Mouse (Mus musculus) heart, embryonic 13.5 days (tissue): Measurements from ENCODE around the gene Tubb4b. TPM values are rescaled to one million over a fixed set of nuclear protein-coding genes. Genes with fewer than 3 reads are reported as not detected.

ENCODE experiments used
- ATAC-seq: fragments of 200-750 bp; cut with Nextera tagmentation; 2 replicates; pipeline ENCODE4 v1.8.0; 2017; ENCODE audit warnings: moderate TSS enrichment; ENCODE audit not compliant: insufficient number of reproducible peaks, low FRiP score, low TSS enrichment; ENCODE audit errors: extremely low read depth
- H3K27ac ChIP-seq: fragments of 300-500 bp; sonication (generic); replicated peaks from 2 replicates; pipeline ENCODE4 v1.5.1; 2015; ENCODE audit warnings: moderate library complexity, mild to moderate bottlenecking, inconsistent platforms
- H3K27me3 ChIP-seq: fragments of 300-500 bp; sonication (generic); replicated peaks from 2 replicates; pipeline ENCODE4 v1.6.1; 2015; ENCODE audit warnings: mild to moderate bottlenecking, inconsistent platforms
- H3K36me3 ChIP-seq: fragments of 300-500 bp; sonication (generic); 2 replicates; pipeline ENCODE4 v1.6.1; 2015; ENCODE audit warnings: mild to moderate bottlenecking, inconsistent platforms
- H3K4me1 ChIP-seq: fragments of 300-500 bp; sonication (generic); 2 replicates; pipeline ENCODE4 v1.6.1; 2015; ENCODE audit warnings: inconsistent platforms
- H3K4me2 ChIP-seq: fragments of 300-500 bp; sonication (generic); 2 replicates; pipeline ENCODE4 v1.6.1; 2015; ENCODE audit warnings: inconsistent platforms, mild to moderate bottlenecking, moderate library complexity
- H3K4me3 ChIP-seq: fragments of 300-500 bp; sonication (generic); 2 replicates; pipeline ENCODE4 v1.5.1; 2015; ENCODE audit warnings: moderate library complexity, mild to moderate bottlenecking, inconsistent platforms
- H3K9ac ChIP-seq: fragments of 300-500 bp; sonication (generic); 2 replicates; pipeline ENCODE4 v1.6.1; 2015; ENCODE audit warnings: inconsistent platforms, mild to moderate bottlenecking, moderate library complexity
- H3K9me3 ChIP-seq: fragments of 300-500 bp; sonication (generic); 2 replicates; pipeline ENCODE4 v1.6.1; 2016; ENCODE audit warnings: inconsistent platforms
- WGBS: fragments of 180-500 bp; shearing (Covaris S2); methylation state at CpG from one replicate; pipeline ENCODE4 v1.1.7; 2015; ENCODE audit warnings: mixed read lengths; 5-methylcytosine and 5-hydroxymethylcytosine counted together
- polyA plus RNA-seq: library from polyadenylated mRNA; unstranded; fragments of >200 nt; fragmentation: Nextera tagmentation; extraction: Ambion mirVana; gene quantifications from 2 replicates; pipeline ENCODE4 v1.2.1, GENCODE M21; 2015

Gene Tubb4b
- polyA plus RNA-seq, 1 experiment from 2014 or later = 402 TPM

DNA sequence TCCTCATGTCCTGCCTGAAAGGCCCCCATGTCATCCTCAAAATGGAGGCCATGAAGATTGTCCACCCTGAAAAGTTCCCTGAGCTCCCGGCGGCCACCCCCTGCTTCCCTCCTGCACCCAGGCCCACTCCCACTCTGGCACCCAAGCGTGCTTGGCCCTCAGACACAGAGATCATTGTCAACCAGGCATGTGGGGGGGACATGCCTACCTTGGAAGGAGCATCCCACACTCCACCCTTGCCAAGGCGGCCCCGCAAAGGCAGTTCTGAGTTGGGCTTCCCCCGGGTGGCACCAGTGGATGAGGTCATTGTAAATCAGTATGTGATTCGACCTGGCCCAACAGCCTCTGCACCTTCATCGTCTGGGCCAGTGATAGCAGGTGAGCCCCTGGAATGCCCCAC lies 18.8 kb upstream of the Tubb4b start:
- Histone ChIP-seq H3K4me1 (peaks cover 25% of the 10 kb centered on the region), H3K9ac (no peak overlapping the region), H3K36me3 (peaks cover 19% of the 10 kb centered on the region), H3K4me2 (no peak overlapping the region), H3K27me3 (peaks cover 48% of the 10 kb centered on the region), H3K9me3 (no peaks in the 10 kb centered on the region), H3K4me3 (no peak overlapping the region), H3K27ac (no peak overlapping the region)
- no peak for ATAC-seq
- 64% methylated on average over 8 of the region's 8 CpGs for WGBS

- peaks cover 55% of the 10 kb centered on the region for H3K27me3 ChIP-seq
- H3K9me3 ChIP-seq = no peaks in the 10 kb centered on the region
- peak within 1 kb of the TSS; percentile 62 for H3K4me3 ChIP-seq
- H3K27ac ChIP-seq = no peak within 1 kb of the TSS
- ATAC-seq = no peak
- H3K9ac ChIP-seq = peak within 1 kb of the TSS; percentile 82
- 0% methylated on average over 58 of the region's 59 CpGs for WGBS
- H3K4me1 ChIP-seq = peaks cover 25% of the 10 kb centered on the region
- peak within 1 kb of the TSS; percentile 98 for H3K4me2 ChIP-seq
- peaks cover 7% of the 10 kb centered on the region for H3K36me3 ChIP-seq
Measured at GRCm38 (mm10) chr2:25242101-25242506, 17.6 kb upstream of the Tubb4b start, which contains the start of the genes Rnf208 and Cysrt1. Rnf208 (plus strand) TSS chr2:25242255. Cysrt1 (minus strand) TSS chr2:25242452.

- peaks cover 25% of the 10 kb centered on the region for H3K4me1 ChIP-seq
- peaks cover 55% of the 10 kb centered on the region for H3K27me3 ChIP-seq
- H3K4me3 ChIP-seq = peak overlapping the region; percentile 62
- H3K9ac ChIP-seq = peak overlapping the region; percentile 82
- H3K27ac ChIP-seq = no peak overlapping the region
- no peaks in the 10 kb centered on the region for H3K9me3 ChIP-seq
- 13% methylated on average over 6 of the region's 6 CpGs for WGBS
- ATAC-seq = no peak
- peaks cover 4% of the 10 kb centered on the region; the same call in 1 of the 2 replicates for H3K36me3 ChIP-seq
- peak overlapping the region; percentile 98 for H3K4me2 ChIP-seq
Measured at GRCm38 (mm10) chr2:25241438-25241775, 16.9 kb upstream of the Tubb4b start.

DNA sequence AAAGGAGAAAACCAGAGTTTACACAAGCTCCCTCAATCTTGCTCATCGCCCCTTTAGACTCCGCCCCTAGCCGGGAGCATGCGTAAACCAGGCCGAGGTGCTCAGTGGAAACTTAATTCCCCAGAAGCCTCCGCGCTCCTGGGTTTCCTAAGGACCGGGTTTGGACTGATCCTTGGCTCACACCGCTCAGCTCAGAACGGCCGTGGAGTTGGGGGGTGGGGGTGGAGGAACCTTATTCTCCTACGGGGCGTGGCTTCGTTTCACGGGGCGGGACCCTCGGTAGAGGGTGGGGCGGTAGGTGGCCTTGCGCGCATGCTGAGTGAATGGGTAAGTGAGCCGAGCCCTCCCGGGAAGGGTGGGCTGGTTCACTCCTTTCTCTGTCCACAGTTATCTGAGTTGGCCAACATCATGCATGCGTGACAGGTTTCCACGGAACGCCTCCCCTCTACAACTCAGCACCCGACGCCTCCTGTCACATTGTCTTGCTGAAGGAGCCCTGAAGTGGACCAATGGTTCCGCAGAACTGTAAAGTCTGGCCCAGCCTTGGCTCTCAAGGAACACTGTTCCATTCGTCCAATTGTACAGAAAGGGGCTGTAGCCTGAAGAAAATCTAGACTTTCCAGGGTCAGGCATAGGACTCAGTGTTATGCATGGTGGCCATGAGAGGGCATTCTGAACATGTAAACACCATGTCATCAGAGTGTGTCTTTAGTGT lies 16.4 kb upstream of the Tubb4b start:
- Histone ChIP-seq H3K36me3 (peaks cover 4% of the 10 kb centered on the region; the same call in 1 of the 2 replicates), H3K4me3 (peak overlapping the region; percentile 62), H3K27ac (no peak overlapping the region), H3K9me3 (no peaks in the 10 kb centered on the region), H3K27me3 (peaks cover 60% of the 10 kb centered on the region), H3K4me1 (peaks cover 25% of the 10 kb centered on the region), H3K9ac (peak overlapping the region; percentile 60), H3K4me2 (peak overlapping the region; percentile 98)
- WGBS = 2% methylated on average over 29 of the region's 29 CpGs
- peak; percentile 19; the same call in 1 of the 2 replicates for ATAC-seq

- Histone ChIP-seq H3K27me3 (peaks cover 65% of the 10 kb centered on the region), H3K4me2 (peak overlapping the region; percentile 98), H3K36me3 (no peaks in the 10 kb centered on the region), H3K9ac (peak overlapping the region; percentile 60; the same call in 1 of the 2 replicates), H3K4me3 (peak overlapping the region; percentile 62), H3K4me1 (peaks cover 25% of the 10 kb centered on the region), H3K27ac (no peak overlapping the region), H3K9me3 (no peaks in the 10 kb centered on the region)
- WGBS = 50% methylated on average over 8 of the region's 8 CpGs
- no peak for ATAC-seq
Measured at GRCm38 (mm10) chr2:25240310-25240709, 15.8 kb upstream of the Tubb4b start.

DNA sequence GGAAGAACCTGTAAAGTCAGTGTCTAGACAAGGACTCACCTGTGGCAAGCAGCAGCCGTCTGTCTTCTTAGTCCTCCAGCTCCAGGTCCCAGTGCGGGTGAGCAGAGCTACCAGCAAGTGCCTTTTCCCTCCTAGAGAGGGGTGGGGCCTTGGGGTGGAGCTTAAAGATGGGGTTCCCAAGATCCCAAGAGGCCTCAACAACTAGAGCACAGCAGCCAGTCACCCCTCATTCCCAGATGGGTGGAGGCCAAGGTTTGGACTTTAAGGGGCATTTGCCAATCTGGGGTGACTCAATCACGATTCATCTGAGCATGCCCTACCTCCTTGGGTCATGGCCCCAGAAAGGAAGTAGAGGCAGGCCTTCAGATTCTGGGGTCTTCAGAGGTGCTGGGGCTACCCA lies 15.3 kb upstream of the Tubb4b start:
- H3K27me3 ChIP-seq = peaks cover 71% of the 10 kb centered on the region
- H3K4me1 ChIP-seq = peaks cover 25% of the 10 kb centered on the region
- no peak for ATAC-seq
- H3K9me3 ChIP-seq = no peaks in the 10 kb centered on the region
- no peaks in the 10 kb centered on the region for H3K36me3 ChIP-seq
- H3K4me2 ChIP-seq = no peak overlapping the region
- WGBS = 72% methylated on average over 3 of the region's 3 CpGs
- H3K9ac ChIP-seq = no peak overlapping the region
- H3K27ac ChIP-seq = no peak overlapping the region
- no peak overlapping the region for H3K4me3 ChIP-seq

GRCm38 (mm10) chr2:25238106-25238505 lies 13.6 kb upstream of the Tubb4b start:
- H3K4me1 ChIP-seq = peaks cover 25% of the 10 kb centered on the region
- peaks cover 75% of the 10 kb centered on the region for H3K27me3 ChIP-seq
- no peak overlapping the region for H3K27ac ChIP-seq
- H3K36me3 ChIP-seq = no peaks in the 10 kb centered on the region
- no peak for ATAC-seq
- no peak overlapping the region for H3K4me3 ChIP-seq
- no peaks in the 10 kb centered on the region for H3K9me3 ChIP-seq
- H3K9ac ChIP-seq = no peak overlapping the region
- H3K4me2 ChIP-seq = no peak overlapping the region

GRCm38 (mm10) chr2:25237522-25237921 lies 13.0 kb upstream of the Tubb4b start:
- H3K9me3 ChIP-seq = no peaks in the 10 kb centered on the region
- peaks cover 75% of the 10 kb centered on the region for H3K27me3 ChIP-seq
- WGBS = 62% methylated on average over 4 of the region's 4 CpGs
- no peak overlapping the region for H3K4me3 ChIP-seq
- H3K4me1 ChIP-seq = peaks cover 22% of the 10 kb centered on the region
- no peak overlapping the region for H3K4me2 ChIP-seq
- no peaks in the 10 kb centered on the region for H3K36me3 ChIP-seq
- no peak overlapping the region for H3K27ac ChIP-seq
- H3K9ac ChIP-seq = no peak overlapping the region
- ATAC-seq = no peak

- no peak within 1 kb of the TSS for H3K4me3 ChIP-seq
- H3K9ac ChIP-seq = no peak within 1 kb of the TSS
- 14% methylated on average over 8 of the region's 8 CpGs for WGBS
- no peaks in the 10 kb centered on the region for H3K36me3 ChIP-seq
- peaks cover 13% of the 10 kb centered on the region for H3K4me1 ChIP-seq
- ATAC-seq = no peak
- H3K27me3 ChIP-seq = peaks cover 75% of the 10 kb centered on the region
- no peak within 1 kb of the TSS for H3K4me2 ChIP-seq
- H3K9me3 ChIP-seq = no peaks in the 10 kb centered on the region
- no peak within 1 kb of the TSS for H3K27ac ChIP-seq
Measured at GRCm38 (mm10) chr2:25236614-25237013, 12.1 kb upstream of the Tubb4b start, which contains the start of gene Rnf224. Rnf224 (minus strand) TSS chr2:25236787.

- no peaks in the 10 kb centered on the region for H3K4me1 ChIP-seq
- WGBS = 58% methylated on average over 5 of the region's 5 CpGs
- H3K4me3 ChIP-seq = no peak overlapping the region
- ATAC-seq = no peak
- H3K9ac ChIP-seq = no peak overlapping the region
- no peaks in the 10 kb centered on the region for H3K36me3 ChIP-seq
- no peak overlapping the region for H3K27ac ChIP-seq
- H3K4me2 ChIP-seq = no peak overlapping the region
- peaks cover 84% of the 10 kb centered on the region for H3K27me3 ChIP-seq
- H3K9me3 ChIP-seq = no peaks in the 10 kb centered on the region
Measured at GRCm38 (mm10) chr2:25234551-25235220, 10.2 kb upstream of the Tubb4b start.

GRCm38 (mm10) chr2:25234050-25234449 lies 9.5 kb upstream of the Tubb4b start, which contains the start of gene Slc34a3:
Slc34a3 (minus strand) TSS chr2:25234364.
- no peak within 1 kb of the TSS for H3K9ac ChIP-seq
- H3K27me3 ChIP-seq = peaks cover 85% of the 10 kb centered on the region
- WGBS = 65% methylated on average over 3 of the region's 3 CpGs

More at GRCm38 (mm10) chr2:25234050-25234449, 9.5 kb upstream of the Tubb4b start, which contains the start of gene Slc34a3:
- no peak for ATAC-seq
- H3K4me2 ChIP-seq = no peak within 1 kb of the TSS
- 0 out of 2 replicates have a peak, but pooled peaks cover under 1% of the 10 kb centered on the region for H3K4me1 ChIP-seq
- H3K36me3 ChIP-seq = no peaks in the 10 kb centered on the region
- H3K4me3 ChIP-seq = no peak within 1 kb of the TSS
- no peak within 1 kb of the TSS for H3K27ac ChIP-seq
- no peaks in the 10 kb centered on the region for H3K9me3 ChIP-seq
